Mouse (Mus musculus): Measurements from ENCODE around the gene Actl11.
A peak's percentile ranks its signal among the peaks of the same experiment; 100 is the strongest.

Gene Actl11

GRCm38 (mm10) chr9:107919441-107919840 lies 8.8 kb upstream of the Actl11 start:
- DNase-seq (ENCODE audit: low spot score in 2 of 2), result no peak

GRCm38 (mm10) chr9:107923021-107923420 lies 5.2 kb upstream of the Actl11 start:
- DNase-seq (ENCODE audit: low spot score in 2 of 2), result peak in 1 of 2 experiments; percentile 58

- no peak for DNase-seq (ENCODE audit: low spot score in 2 of 2)
These were observed 4.3 kb upstream of the Actl11 start for GRCm38 (mm10) chr9:107923956-107924355.

- DNase-seq (ENCODE audit: low spot score in 2 of 2), result no peak
These were observed 3.0 kb upstream of the Actl11 start for GRCm38 (mm10) chr9:107925251-107925650.

GRCm38 (mm10) chr9:107926920-107927420 lies 1.3 kb upstream of the Actl11 start:
- no peak for DNase-seq (ENCODE audit: low spot score in 2 of 2)

GRCm38 (mm10) chr9:107927749-107928148 lies 520 bp upstream of the Actl11 start:
- DNase-seq (ENCODE audit: low spot score in 2 of 2), result no peak

GRCm38 (mm10) chr9:107932221-107932620 lies 4.0 kb downstream of the Actl11 start:
- DNase-seq (ENCODE audit: low spot score in 2 of 2), result no peak

- no peak for DNase-seq (ENCODE audit: low spot score in 2 of 2)
These were observed 5.9 kb downstream of the Actl11 start for GRCm38 (mm10) chr9:107934146-107934545.

GRCm38 (mm10) chr9:107935374-107935773 lies 7.1 kb downstream of the Actl11 start, which contains the start of gene Camkv:
TSS of gene Camkv (plus strand) at chr9:107935674.
- no peak for DNase-seq (ENCODE audit: low spot score in 2 of 2)

- DNase-seq (ENCODE audit: low spot score in 2 of 2), result no peak
These were observed 7.5 kb downstream of the Actl11 start for GRCm38 (mm10) chr9:107935790-107936214.

- no peak for DNase-seq (ENCODE audit: low spot score in 2 of 2)
These were observed 8.1 kb downstream of the Actl11 start for GRCm38 (mm10) chr9:107936215-107936822.

GRCm38 (mm10) chr9:107936831-107937230 lies 8.6 kb downstream of the Actl11 start:
- DNase-seq (ENCODE audit: low spot score in 2 of 2), result no peak

- DNase-seq (ENCODE audit: low spot score in 2 of 2), result no peak
These were observed 19.2 kb downstream of the Actl11 start for GRCm38 (mm10) chr9:107947241-107948194.

GRCm38 (mm10) chr9:107949184-107949921 lies 21.1 kb downstream of the Actl11 start:
- no peak for DNase-seq (ENCODE audit: low spot score in 2 of 2)

GRCm38 (mm10) chr9:107949922-107950235 lies 21.6 kb downstream of the Actl11 start, which contains the start of gene Traip:
TSS of gene Traip (plus strand) at chr9:107950136.
- DNase-seq (ENCODE audit: low spot score in 2 of 2), result no peak

GRCm38 (mm10) chr9:107950460-107951355 lies 22.4 kb downstream of the Actl11 start:
- DNase-seq (ENCODE audit: low spot score in 2 of 2), result peak; percentile 85

- DNase-seq (ENCODE audit: low spot score in 2 of 2), result no peak
These were observed 27.5 kb downstream of the Actl11 start for GRCm38 (mm10) chr9:107955613-107956289.

- no peak for DNase-seq (ENCODE audit: low spot score in 2 of 2)
These were observed 28.9 kb downstream of the Actl11 start for GRCm38 (mm10) chr9:107957141-107957540.

- no peak for DNase-seq (ENCODE audit: low spot score in 2 of 2)
These were observed 31.6 kb downstream of the Actl11 start for GRCm38 (mm10) chr9:107959896-107960295.

- DNase-seq (ENCODE audit: low spot score in 2 of 2), result no peak
These were observed 32.7 kb downstream of the Actl11 start for GRCm38 (mm10) chr9:107960928-107961327.

Data from urinary bladder, adult 18-20 months (tissue).